Mouse (Mus musculus) embryonic fibroblast, embryonic 13.5 days (primary cell): ENCODE measurements around the gene Dennd2c.

ENCODE experiments used
- CTCF ChIP-seq: IDR thresholded peaks from 2 replicates; pipeline ENCODE4 v1.5.1; 2011; ENCODE audit warnings: mild to moderate bottlenecking, control low read depth, low read length, moderate library complexity, borderline replicate concordance; ENCODE audit not compliant: insufficient read depth
- POLR2A ChIP-seq: IDR thresholded peaks from 2 replicates; pipeline ENCODE4 v1.6.1; 2011; ENCODE audit warnings: low read depth, mild to moderate bottlenecking, control low read depth, low read length, moderate library complexity

- TF ChIP-seq POLR2A (no peak), CTCF (no peak)
Measured at GRCm38 (mm10) chr3:103176740-103177139, 74.3 kb downstream of the Dennd2c start.
